Mouse (Mus musculus) cerebellum, adult 2 months (tissue): ENCODE measurements around the gene Prkd3.

Source experiments
- CTCF ChIP-seq: fragments of 200-500 bp; IDR thresholded peaks from 2 replicates; pipeline ENCODE4 v1.5.1; 2011; ENCODE audit warnings: low read depth, mild to moderate bottlenecking, control low read depth, low read length, moderate library complexity, borderline replicate concordance; ENCODE audit not compliant: insufficient read depth
- POLR2A ChIP-seq: fragments of 200-500 bp; IDR thresholded peaks from 2 replicates; pipeline ENCODE4 v1.6.1; 2011; ENCODE audit warnings: low read length, control low read depth, borderline replicate concordance; ENCODE audit not compliant: insufficient read depth

DNA sequence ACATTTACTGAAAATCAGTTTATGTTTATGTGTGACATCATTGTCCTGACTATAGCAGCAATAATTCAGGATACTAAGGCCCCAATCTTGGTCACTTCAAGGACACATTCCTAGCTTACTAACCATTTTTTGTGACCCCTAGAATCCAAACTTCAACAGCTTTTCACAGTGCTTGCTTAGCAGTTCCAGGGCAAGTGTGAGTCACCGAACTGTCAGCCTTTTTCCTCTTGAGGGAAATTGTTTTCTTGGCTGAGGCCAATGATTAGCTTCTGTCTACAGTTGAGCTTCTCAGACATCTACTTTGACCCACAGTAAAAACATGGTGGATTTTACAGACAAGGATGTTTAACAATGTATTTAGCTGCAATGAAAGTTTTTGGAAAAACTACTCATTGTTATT lies 43.6 kb upstream of the Prkd3 start:
- TF ChIP-seq CTCF = no peak
- TF ChIP-seq POLR2A = no peak
